Mouse (Mus musculus) G1E (cell line): ENCODE results near the gene Xylt1. TPM values are rescaled to one million over a fixed set of nuclear protein-coding genes. Genes with fewer than 3 reads are reported as not detected.

Experiments used
- ATAC-seq: 2 replicates; pipeline ENCODE4 v1.8.0; 2016; ENCODE audit warnings: mild to moderate bottlenecking; ENCODE audit not compliant: insufficient number of reproducible peaks, poor library complexity, low FRiP score, severe bottlenecking; ENCODE audit errors: extremely low read depth
- DNase-seq: peaks from one replicate; pipeline ENCODE4 v3.0.0; 2012; ENCODE audit warnings: low spot score
- H3K27me3 ChIP-seq: 2 replicates; pipeline ENCODE4 v1.6.1; 2012; ENCODE audit warnings: mild to moderate bottlenecking, low read length, inconsistent platforms; ENCODE audit not compliant: insufficient read depth
- H3K36me3 ChIP-seq: replicated peaks from 2 replicates; pipeline ENCODE3; 2012; ENCODE audit warnings: mild to moderate bottlenecking, inconsistent platforms
- H3K4me1 ChIP-seq: 2 replicates; pipeline ENCODE4 v1.6.1; 2012; ENCODE audit warnings: low read depth, low read length, inconsistent platforms, mixed read lengths; ENCODE audit not compliant: insufficient read depth
- H3K4me3 ChIP-seq: 2 replicates; pipeline ENCODE4 v1.5.1; 2012; ENCODE audit warnings: low read depth, mild to moderate bottlenecking, inconsistent platforms, low read length, moderate library complexity, mixed read lengths
- H3K9me3 ChIP-seq: replicated peaks from 2 replicates; pipeline ENCODE4 v1.6.1; 2012; ENCODE audit warnings: inconsistent platforms
- CTCF ChIP-seq: IDR thresholded peaks from 2 replicates; pipeline ENCODE4 v1.5.1; 2012; ENCODE audit warnings: low read depth, low read length, inconsistent platforms, mixed read lengths
- GATA1 ChIP-seq: IDR thresholded peaks from 2 replicates; pipeline ENCODE4 v1.6.1; 2012; ENCODE audit warnings: borderline replicate concordance, low read length, inconsistent platforms, mixed read lengths
- GATA2 ChIP-seq: IDR thresholded peaks from 2 replicates; pipeline ENCODE4 v1.6.1; 2012; ENCODE audit warnings: low read depth, low read length, inconsistent platforms, borderline replicate concordance
- POLR2AphosphoS5 ChIP-seq: IDR thresholded peaks from 2 replicates; pipeline ENCODE4 v1.6.1; 2012; ENCODE audit warnings: low read depth, low read length, inconsistent platforms; ENCODE audit not compliant: insufficient replicate concordance
- TAL1 ChIP-seq: conservative IDR thresholded peaks from 2 replicates; pipeline ENCODE4 v1.6.1; 2012; ENCODE audit warnings: low read depth, low read length, inconsistent platforms, mixed read lengths
- polyA plus RNA-seq: library from polyadenylated mRNA; stranded (reverse); fragments of >175 nt; gene quantifications from 2 replicates; pipeline ENCODE4 v1.2.3, GENCODE M21; 2012
- total RNA-seq, 2 experiments: library from RNA; stranded (forward) in 1 of 2; stranded (reverse) in 1 of 2; fragments of 200-1000 nt in 1 of 2; fragments of >200 nt in 1 of 2; fragmentation: Nextera tagmentation in 1 of 2; gene quantifications; 2 replicates each; pipeline ENCODE4 v1.2.3; 2014 to 2017

Gene Xylt1
- total and polyA plus RNA-seq, 3 experiments, result 0.11 TPM; not detected in 2

DNA sequence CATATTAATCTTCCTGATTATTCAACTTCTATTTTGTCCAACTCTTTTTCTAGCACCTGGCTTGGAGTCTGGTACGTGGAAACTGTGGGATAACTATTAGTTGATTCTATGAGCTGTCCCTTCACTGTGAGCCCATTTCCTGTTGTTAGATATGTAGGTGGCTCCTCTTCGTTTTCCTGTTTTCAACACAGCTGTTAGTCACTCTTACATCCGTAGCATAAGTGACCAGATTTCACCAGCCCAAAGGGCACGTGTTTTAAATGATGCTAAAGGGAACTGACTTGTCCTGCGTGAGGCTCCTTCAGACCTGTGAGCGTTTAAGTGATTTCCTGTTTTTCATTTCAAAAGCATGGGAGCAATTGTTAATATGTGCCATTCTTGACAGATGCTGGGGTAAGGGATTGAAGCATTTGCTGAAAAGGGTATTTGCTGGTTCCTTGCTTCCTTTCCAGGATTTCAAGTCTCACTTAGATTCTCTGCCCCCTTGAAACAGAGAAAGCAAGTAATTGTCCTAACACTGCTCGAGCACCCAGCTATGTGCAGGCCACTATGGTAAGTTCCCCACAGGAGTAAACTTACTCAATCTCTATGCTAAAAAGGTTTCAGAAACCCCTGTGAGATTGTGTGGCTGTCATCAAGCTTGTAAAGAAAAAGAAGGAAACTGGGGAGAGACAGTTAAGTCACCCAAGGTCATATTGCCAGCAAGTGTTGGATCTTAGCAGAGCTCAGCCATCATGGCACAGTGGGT lies 105.8 kb downstream of the Xylt1 start:
- no peak for ATAC-seq
- TF ChIP-seq TAL1 (no peak), GATA2 (no peak), GATA1 (no peak), POLR2AphosphoS5 (no peak), CTCF (no peak)
- no peaks in the 10 kb centered on the region for H3K36me3 ChIP-seq
- H3K9me3 ChIP-seq, result peaks cover 73% of the 10 kb centered on the region
- no peak overlapping the region for H3K4me3 ChIP-seq
- H3K27me3 ChIP-seq, result no peaks in the 10 kb centered on the region
- H3K4me1 ChIP-seq, result no peaks in the 10 kb centered on the region
- no peak for DNase-seq

DNA sequence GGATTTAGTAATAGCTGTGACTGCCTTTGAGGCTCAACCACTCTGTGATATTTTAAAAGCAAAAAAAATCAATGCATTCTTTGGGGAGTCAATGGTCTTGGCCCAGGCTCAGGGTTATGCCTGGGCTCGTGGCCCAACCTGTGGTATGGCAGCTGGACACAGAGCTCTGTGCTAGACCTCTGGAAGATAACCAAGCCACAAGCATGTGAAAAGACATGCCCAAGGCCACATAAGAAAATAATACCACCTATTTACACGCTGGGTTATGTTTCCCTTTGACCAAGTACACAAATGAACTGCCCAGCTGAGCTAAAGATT lies 106.4 kb downstream of the Xylt1 start:
- Histone ChIP-seq H3K36me3 (no peaks in the 10 kb centered on the region), H3K4me3 (no peak overlapping the region), H3K4me1 (no peaks in the 10 kb centered on the region), H3K9me3 (peaks cover 71% of the 10 kb centered on the region), H3K27me3 (no peaks in the 10 kb centered on the region)
- no peak for DNase-seq
- ATAC-seq, result no peak
- TF ChIP-seq GATA1 (no peak), POLR2AphosphoS5 (no peak), CTCF (no peak), TAL1 (no peak), GATA2 (no peak)

DNA sequence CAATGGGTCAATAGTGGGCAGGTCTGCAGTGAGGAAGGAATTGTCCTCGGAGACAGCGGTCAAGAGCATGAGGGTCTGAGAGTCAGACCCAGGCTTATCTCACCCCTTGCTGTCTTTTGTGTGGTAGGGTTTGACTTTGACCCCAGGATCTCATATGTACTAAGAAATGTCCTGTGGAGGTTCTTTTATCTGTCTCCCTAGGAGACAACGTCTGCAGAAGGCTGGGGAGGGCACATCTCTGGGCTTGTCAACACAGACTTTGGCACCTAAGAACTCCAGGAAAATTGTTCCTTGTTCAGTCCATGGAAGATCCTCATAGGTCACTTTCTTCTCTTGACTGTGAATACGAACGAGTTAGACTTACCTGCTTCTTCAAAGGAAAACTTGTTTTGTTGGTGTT lies 109.2 kb downstream of the Xylt1 start:
- no peak for TF ChIP-seq TAL1
- no peak for TF ChIP-seq GATA1
- TF ChIP-seq GATA2, result no peak
- no peak for TF ChIP-seq CTCF
- no peak for TF ChIP-seq POLR2AphosphoS5
- DNase-seq (no peak), ATAC-seq (no peak)
- Histone ChIP-seq H3K4me3 (no peak overlapping the region), H3K36me3 (no peaks in the 10 kb centered on the region), H3K4me1 (no peaks in the 10 kb centered on the region), H3K9me3 (peaks cover 71% of the 10 kb centered on the region), H3K27me3 (no peaks in the 10 kb centered on the region)

GRCm38 (mm10) chr7:117490500-117491205 lies 109.9 kb downstream of the Xylt1 start:
- no peak for DNase-seq
- ATAC-seq, result no peak
- Histone ChIP-seq H3K36me3 (no peaks in the 10 kb centered on the region), H3K4me3 (no peak overlapping the region), H3K4me1 (no peaks in the 10 kb centered on the region), H3K9me3 (peaks cover 71% of the 10 kb centered on the region), H3K27me3 (no peaks in the 10 kb centered on the region)
- TF ChIP-seq POLR2AphosphoS5, result no peak
- no peak for TF ChIP-seq GATA1
- TF ChIP-seq TAL1, result no peak
- no peak for TF ChIP-seq GATA2
- TF ChIP-seq CTCF, result no peak

GRCm38 (mm10) chr7:117491495-117491894 lies 110.7 kb downstream of the Xylt1 start:
- Histone ChIP-seq H3K27me3 (no peaks in the 10 kb centered on the region), H3K4me3 (no peak overlapping the region), H3K36me3 (no peaks in the 10 kb centered on the region), H3K4me1 (no peaks in the 10 kb centered on the region), H3K9me3 (peaks cover 71% of the 10 kb centered on the region)
- ATAC-seq, result no peak
- TF ChIP-seq GATA1 (no peak), CTCF (no peak), TAL1 (no peak), POLR2AphosphoS5 (no peak), GATA2 (no peak)
- no peak for DNase-seq

GRCm38 (mm10) chr7:117494210-117494609 lies 113.4 kb downstream of the Xylt1 start:
- Histone ChIP-seq H3K4me3 (no peak overlapping the region), H3K4me1 (no peaks in the 10 kb centered on the region), H3K27me3 (no peaks in the 10 kb centered on the region), H3K36me3 (no peaks in the 10 kb centered on the region), H3K9me3 (peaks cover 66% of the 10 kb centered on the region)
- DNase-seq, result no peak
- TF ChIP-seq GATA2 (no peak), GATA1 (no peak), TAL1 (no peak), CTCF (no peak), POLR2AphosphoS5 (no peak)
- ATAC-seq, result no peak
